Mouse (Mus musculus): ENCODE measurements around the gene Scai. TPM values are rescaled to one million over a fixed set of nuclear protein-coding genes. Genes with fewer than 3 reads are reported as not detected.

Scai gene
- polyA plus RNA-seq, 2 experiments from 2014 or later: 12.8 to 16.7 TPM

Other genes starting within 250 kb of the Scai start
- 1 to 10 TPM in 1 of 2 experiments, under 1 TPM in 1; 0.81 to 1.0 TPM for gene Wdr38, start 193.3 kb downstream of the Scai start, polyA plus RNA-seq (2017; shearing (Covaris generic))
- 100 to 1,000 TPM; 101 to 124 TPM for gene Arpc5l, start 185.4 kb downstream of the Scai start, polyA plus RNA-seq (2017; shearing (Covaris generic))
- gene Rpl35, start 185.1 kb downstream of the Scai start, polyA plus RNA-seq (2017; shearing (Covaris generic)): 1,000 to 10,000 TPM; 1,861 to 2,080 TPM
- 10 to 100 TPM; 36.5 to 36.6 TPM for gene Golga1, start 125.2 kb downstream of the Scai start, polyA plus RNA-seq (2017; shearing (Covaris generic))
- gene Ppp6c, start 35.7 kb upstream of the Scai start, polyA plus RNA-seq (2017; shearing (Covaris generic)): 100 to 1,000 TPM in 1 of 2 experiments, 10 to 100 TPM in 1; 95.6 to 125 TPM